Mouse (Mus musculus): ENCODE measurements around the gene Ddx54.

DNA sequence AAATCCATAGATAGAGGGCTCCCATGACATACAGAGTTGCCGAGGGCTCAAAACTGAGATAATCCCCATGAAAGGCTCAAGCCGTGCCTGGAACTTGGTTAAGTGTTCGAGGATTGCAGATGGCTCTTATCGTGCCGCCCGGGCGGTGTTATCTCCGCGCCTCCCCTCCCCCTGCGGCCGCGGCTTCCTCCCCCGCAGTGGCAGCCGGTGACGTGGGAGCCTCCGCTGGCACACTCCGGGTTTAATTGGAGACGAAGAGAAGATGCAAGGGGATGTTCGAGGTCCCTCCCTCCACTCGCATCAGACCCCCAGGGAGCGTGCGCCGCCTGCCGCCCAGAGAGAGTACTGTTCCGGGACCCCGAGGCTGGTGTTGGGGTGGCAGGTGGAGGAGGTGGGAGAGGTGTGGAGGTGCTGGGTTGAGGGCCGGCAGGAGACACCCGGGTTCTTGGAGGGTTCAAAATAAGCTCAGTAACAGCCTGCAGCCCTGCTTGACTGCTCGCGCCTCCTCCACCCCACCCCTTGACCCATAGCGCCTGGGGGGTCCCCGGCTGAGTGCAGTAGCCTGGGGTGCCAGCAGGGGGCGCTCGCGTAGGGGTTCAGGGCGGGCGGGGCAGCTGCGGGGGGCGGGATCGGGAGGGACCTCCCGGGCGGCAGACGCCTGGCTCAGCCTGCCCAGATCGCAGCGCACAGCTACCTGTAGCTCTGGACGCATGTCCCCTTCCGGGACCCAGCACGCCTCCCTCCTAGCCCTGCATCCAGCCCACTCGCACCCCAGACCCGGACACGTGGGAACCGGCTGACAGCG, 36.2 kb downstream of the Ddx54 start, which contains the start of gene Rasal1:
- TF ChIP-seq CTCF (IDR thresholded peaks at IDR 0.05; ENCODE audit: control insufficient read depth, insufficient read depth, low read length) = peak; percentile 46; the same call in 1 of the 2 replicates
- TF ChIP-seq POLR2A (IDR thresholded peaks at IDR 0.05; ENCODE audit: borderline replicate concordance, control insufficient read depth, low read depth, low read length) = no peak

Data from bone marrow, adult 2 months (tissue).